Mouse (Mus musculus): ENCODE data around the gene Slc24a2. TPM values are rescaled to one million over a fixed set of nuclear protein-coding genes. Genes with fewer than 3 reads are reported as not detected.

Slc24a2 gene
- polyA plus RNA-seq, 1 experiment from 2014 or later: 1.7 TPM

DNA sequence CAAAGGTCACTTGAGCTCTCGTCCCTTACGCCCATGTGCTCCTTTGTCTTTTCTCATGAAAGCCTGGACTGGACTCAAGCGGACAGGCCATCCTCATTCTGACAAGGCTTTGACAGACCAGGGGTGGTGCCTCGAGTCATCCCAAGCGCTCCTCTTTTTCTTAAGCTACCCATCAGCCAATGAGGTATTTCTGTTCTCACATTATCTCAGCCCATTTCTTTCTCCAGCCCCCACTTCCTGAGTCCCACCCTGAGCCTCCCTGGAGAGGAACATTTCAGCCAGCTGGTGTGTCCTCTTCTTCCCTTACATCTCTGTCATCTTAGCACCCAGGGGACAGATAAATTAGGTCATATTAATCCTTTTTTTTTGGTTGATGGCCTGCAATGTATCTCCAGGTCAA lies 193.8 kb downstream of the Slc24a2 start:
- Histone ChIP-seq H3K4me2 (replicated peaks) (no peak overlapping the region), H3K4me1 (no peaks in the 10 kb centered on the region), H3K4me3 (no peak overlapping the region), H3K9me3 (no peaks in the 10 kb centered on the region), H3K27me3 (no peaks in the 10 kb centered on the region), H3K9ac (replicated peaks) (no peak overlapping the region), H3K27ac (replicated peaks) (no peak overlapping the region), H3K36me3 (no peaks in the 10 kb centered on the region)
- no peak for ATAC-seq (ENCODE audit: low FRiP score, low read depth)
- WGBS: 60% methylated on average over 5 of the region's 5 CpGs

DNA sequence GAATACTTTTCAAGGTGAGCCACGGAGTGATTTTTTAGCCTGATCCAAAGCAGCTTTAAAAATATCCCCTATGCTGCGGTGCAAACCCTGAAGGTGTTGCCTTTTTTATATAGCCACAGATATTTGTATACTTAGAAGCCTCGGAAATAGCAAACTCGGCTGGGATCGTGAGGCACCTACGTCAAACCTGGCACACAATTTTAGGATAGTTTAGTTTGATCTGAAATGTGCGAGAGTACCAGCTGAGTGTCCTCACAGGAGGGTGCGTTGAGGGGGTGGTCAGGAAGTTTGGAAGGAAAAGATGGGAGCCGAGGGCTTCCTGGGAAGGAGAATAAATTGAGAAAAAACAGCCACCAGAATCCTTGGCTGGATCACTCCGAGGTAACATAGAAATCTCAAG lies 194.6 kb downstream of the Slc24a2 start:
- no peak overlapping the region for H3K9ac ChIP-seq (replicated peaks)
- no peak overlapping the region for H3K4me3 ChIP-seq
- H3K27me3 ChIP-seq: no peaks in the 10 kb centered on the region
- ATAC-seq (ENCODE audit: low FRiP score, low read depth): no peak
- no peaks in the 10 kb centered on the region for H3K9me3 ChIP-seq
- H3K4me2 ChIP-seq (replicated peaks): no peak overlapping the region
- no peak overlapping the region for H3K27ac ChIP-seq (replicated peaks)
- WGBS: 92% methylated on average over 10 of the region's 10 CpGs
- H3K36me3 ChIP-seq: no peaks in the 10 kb centered on the region
- H3K4me1 ChIP-seq: no peaks in the 10 kb centered on the region

DNA sequence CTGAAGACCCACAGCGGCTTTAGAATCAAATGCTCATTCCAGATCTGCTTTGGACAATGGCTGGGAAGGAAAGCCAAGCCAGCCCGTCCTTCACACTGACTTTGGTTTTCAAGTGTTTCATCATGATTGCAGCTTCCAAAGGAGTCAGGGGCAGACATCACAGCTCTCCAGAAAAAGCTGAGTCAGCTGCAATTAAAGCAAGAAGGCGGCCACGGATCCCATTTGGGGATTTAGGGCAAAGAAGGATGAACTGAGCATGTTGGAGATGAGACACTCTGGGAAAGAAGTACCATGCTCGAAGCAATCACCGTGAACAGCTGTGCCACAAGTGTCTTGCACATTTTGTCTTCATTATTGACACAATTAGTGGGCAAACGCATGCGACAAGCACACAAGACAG lies 197.6 kb downstream of the Slc24a2 start:
- 89% methylated on average over 8 of the region's 8 CpGs for WGBS
- Histone ChIP-seq H3K4me1 (no peaks in the 10 kb centered on the region), H3K9me3 (no peaks in the 10 kb centered on the region), H3K27ac (replicated peaks) (no peak overlapping the region), H3K4me3 (no peak overlapping the region), H3K9ac (replicated peaks) (no peak overlapping the region), H3K27me3 (no peaks in the 10 kb centered on the region), H3K36me3 (no peaks in the 10 kb centered on the region), H3K4me2 (replicated peaks) (no peak overlapping the region)
- no peak for ATAC-seq (ENCODE audit: low FRiP score, low read depth)

DNA sequence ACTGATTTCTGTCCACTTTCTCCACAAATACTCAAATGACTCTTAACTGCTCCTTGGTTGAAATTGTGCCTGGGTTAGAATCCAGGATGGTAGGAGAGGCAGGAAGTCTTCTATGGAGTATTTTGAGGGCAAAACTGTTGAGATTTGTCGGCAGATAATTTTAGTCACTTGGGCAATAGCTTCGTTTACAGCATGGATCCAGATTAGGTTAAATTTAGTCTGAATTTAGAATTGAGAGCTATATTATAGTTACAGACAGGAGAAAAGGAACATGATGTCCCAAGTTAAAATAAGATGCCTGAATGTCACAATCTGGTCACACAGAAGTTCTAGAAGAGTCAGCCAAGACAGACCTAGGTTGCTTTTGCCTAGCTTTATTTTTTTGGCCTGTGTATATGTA lies 199.2 kb downstream of the Slc24a2 start:
- no peak for ATAC-seq (ENCODE audit: low FRiP score, low read depth)
- Histone ChIP-seq H3K27me3 (no peaks in the 10 kb centered on the region), H3K9ac (replicated peaks) (no peak overlapping the region), H3K4me2 (replicated peaks) (no peak overlapping the region), H3K4me1 (peaks cover 6% of the 10 kb centered on the region; the same call in 1 of the 2 replicates), H3K4me3 (no peak overlapping the region), H3K9me3 (no peaks in the 10 kb centered on the region), H3K36me3 (no peaks in the 10 kb centered on the region), H3K27ac (replicated peaks) (no peak overlapping the region)
- WGBS: 92% methylated on average over 2 of the region's 2 CpGs

DNA sequence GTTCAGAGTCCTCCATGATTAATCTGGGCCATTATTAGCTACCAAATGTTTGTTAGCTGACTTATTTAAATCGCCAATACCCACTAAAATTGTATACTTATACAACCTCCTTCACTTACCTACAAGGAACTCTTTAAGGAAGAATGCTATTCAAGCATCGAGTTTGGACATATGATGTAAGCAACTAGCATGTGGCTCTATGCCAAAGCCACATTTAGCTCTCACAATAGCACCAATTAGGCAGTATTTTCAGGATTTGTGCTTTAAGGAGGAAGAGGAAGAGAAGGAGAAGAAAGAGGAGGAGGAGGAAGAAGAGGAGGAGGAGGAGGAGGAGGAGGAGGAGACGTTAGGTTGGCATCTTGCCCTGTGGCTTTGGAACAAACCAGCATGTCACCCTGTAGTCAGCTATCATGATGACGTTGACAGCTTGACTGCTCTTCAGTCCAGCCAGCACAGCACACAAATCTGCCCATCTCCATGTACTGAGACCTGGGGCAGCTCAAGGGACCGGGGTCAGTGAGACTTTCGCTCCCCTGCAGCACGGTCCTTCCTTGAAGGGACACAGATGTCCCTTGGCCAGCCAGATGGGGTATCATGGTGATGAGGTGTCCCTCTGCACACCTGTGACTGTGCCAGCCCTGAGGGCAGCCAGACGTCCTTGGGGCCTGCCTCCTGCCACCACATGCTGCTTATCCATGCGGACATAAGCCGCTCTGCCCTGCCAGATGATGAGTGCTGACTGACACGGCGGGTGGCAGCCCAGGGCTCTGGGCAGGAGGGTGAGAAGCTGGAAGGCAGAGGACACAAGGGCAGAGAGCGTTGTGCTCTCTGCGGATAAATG lies 203.7 kb downstream of the Slc24a2 start:
- ATAC-seq (ENCODE audit: low FRiP score, low read depth): peak; percentile 60; the same call in 1 of the 2 replicates
- Histone ChIP-seq H3K4me2 (replicated peaks) (no peak overlapping the region), H3K27ac (replicated peaks) (no peak overlapping the region), H3K27me3 (no peaks in the 10 kb centered on the region), H3K4me1 (peaks cover 6% of the 10 kb centered on the region; the same call in 1 of the 2 replicates), H3K9ac (replicated peaks) (no peak overlapping the region), H3K9me3 (no peaks in the 10 kb centered on the region), H3K36me3 (no peaks in the 10 kb centered on the region), H3K4me3 (no peak overlapping the region)
- 67% methylated on average over 14 of the region's 14 CpGs for WGBS

DNA sequence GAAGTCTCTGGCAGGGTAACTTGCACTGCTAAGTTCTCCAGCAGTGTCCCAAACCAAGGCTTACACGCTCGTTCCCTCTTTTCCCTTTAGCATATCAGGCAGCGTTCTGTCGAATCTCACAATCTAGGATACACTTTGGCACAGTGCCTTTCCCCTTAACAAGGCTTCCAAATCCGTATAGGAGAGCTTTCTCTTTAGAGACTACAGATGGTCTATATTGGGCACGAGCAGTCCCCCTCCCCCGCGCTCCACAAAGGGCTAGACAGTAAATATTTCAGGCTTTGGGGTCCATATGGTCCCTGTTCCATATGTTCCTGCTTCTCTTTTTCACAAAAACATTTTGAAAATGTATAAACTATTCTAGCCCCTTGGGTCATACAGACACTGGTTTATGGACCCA lies 205.7 kb downstream of the Slc24a2 start:
- Histone ChIP-seq H3K27ac (replicated peaks) (no peak overlapping the region), H3K4me1 (peaks cover 6% of the 10 kb centered on the region; the same call in 1 of the 2 replicates), H3K9me3 (no peaks in the 10 kb centered on the region), H3K4me2 (replicated peaks) (no peak overlapping the region), H3K36me3 (no peaks in the 10 kb centered on the region), H3K27me3 (no peaks in the 10 kb centered on the region), H3K9ac (replicated peaks) (no peak overlapping the region), H3K4me3 (no peak overlapping the region)
- no peak for ATAC-seq (ENCODE audit: low FRiP score, low read depth)
- 88% methylated on average over 8 of the region's 8 CpGs for WGBS

DNA sequence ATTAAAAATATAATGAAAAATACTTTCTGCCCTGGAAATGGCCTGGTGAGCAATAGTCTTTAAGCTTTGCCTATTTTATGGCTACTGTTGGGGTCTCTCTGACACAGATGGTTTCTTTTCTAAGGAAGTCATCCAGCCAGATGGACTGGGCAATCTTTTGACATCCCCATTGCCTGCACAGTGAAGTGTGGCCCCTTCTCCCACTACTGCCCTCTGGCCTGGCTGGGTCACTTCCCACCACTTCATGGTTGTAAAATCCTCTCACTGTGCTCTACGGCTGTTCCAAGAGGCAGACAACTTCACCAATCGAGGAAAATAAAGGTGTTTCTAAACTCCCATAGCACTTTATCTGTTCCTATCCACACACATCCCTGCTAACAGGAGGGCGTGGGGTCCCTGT lies 208.7 kb downstream of the Slc24a2 start:
- no peak for ATAC-seq (ENCODE audit: low FRiP score, low read depth)
- Histone ChIP-seq H3K9ac (replicated peaks) (no peak overlapping the region), H3K27me3 (no peaks in the 10 kb centered on the region), H3K9me3 (no peaks in the 10 kb centered on the region), H3K4me2 (replicated peaks) (no peak overlapping the region), H3K4me1 (peaks cover 2% of the 10 kb centered on the region; the same call in 1 of the 2 replicates), H3K4me3 (no peak overlapping the region), H3K27ac (replicated peaks) (no peak overlapping the region), H3K36me3 (no peaks in the 10 kb centered on the region)
- WGBS: 66% methylated on average over 3 of the region's 3 CpGs

DNA sequence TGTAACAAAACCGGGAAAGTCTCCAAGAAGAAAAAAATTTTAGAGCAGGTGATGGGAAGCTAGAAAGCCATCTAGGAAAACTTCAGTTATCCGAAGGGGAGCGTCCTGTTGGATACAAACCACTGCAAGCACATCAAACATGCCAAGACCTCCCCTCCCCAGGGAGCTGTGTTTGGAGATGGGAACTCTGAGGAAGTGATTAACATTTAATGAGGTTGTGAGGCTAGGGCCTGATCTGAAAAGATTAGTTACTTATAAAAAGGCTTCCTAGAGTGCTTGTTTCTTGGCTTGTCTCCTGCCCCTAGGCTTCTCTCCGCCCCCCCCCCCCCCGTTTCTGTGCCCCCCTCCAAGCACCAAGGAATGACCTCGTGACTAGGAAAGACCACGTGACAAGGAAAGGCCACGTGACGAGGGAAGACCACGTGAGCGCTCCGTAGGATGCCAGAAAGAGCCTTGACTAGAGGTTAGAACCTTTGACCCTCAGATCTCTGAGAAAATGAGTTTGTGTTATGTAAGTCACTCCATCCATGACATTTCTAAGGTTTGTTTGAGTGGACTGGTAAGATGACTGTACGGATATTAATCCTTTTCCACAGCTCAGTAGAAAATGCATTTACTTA lies 210.7 kb downstream of the Slc24a2 start:
- no peaks in the 10 kb centered on the region for H3K9me3 ChIP-seq
- H3K36me3 ChIP-seq: no peaks in the 10 kb centered on the region
- no peaks in the 10 kb centered on the region for H3K27me3 ChIP-seq
- no peak overlapping the region for H3K27ac ChIP-seq (replicated peaks)
- H3K4me1 ChIP-seq: no peaks in the 10 kb centered on the region
- WGBS: 55% methylated on average over 13 of the region's 13 CpGs
- no peak overlapping the region for H3K9ac ChIP-seq (replicated peaks)
- H3K4me2 ChIP-seq (replicated peaks): no peak overlapping the region
- H3K4me3 ChIP-seq: no peak overlapping the region
- no peak for ATAC-seq (ENCODE audit: low FRiP score, low read depth)

DNA sequence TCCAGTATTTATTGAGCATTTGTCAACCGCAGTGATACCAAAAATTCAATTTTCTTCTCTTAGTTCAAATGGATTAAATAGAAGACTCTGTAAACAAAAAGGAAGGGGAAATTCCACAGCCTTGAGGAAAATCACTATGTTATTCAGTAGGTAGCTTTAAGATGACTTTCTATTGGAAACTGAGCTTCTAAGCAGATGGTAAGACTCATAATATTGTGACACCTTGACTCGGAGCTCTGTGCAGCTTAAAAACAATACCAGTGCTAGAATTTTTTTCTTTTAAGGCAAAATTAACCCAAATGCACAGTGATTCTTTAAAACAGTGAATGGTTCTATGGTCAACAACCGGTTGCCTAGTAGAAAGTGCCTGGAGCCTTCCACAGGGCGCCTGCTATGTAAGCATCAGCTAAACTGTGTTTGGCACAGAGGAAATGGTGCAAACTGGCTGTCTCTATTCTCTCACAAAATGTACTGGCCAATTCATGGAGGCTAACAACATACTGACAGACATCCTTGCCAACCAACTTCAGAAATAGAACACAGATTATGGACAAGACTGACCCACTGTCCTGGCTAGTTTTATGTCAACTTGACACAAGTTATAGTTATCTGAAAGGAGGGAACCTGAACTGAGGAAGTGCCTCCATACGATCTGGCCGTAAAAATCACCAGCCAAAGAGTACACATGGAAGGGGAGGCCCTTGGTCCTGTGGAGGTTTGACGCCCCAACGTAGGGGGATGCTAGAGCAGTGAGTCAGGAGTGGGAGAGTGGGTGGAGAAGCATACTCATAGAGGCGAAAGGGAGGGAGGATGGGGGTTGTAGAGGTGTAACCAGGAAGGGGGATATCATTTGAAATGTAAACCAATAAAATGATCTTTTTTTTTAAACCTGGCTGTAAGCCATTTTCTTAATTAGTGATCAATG lies 211.9 kb downstream of the Slc24a2 start:
- WGBS: 89% methylated on average over 9 of the region's 9 CpGs
- H3K27me3 ChIP-seq: no peaks in the 10 kb centered on the region
- no peak overlapping the region for H3K4me2 ChIP-seq (replicated peaks)
- no peak for ATAC-seq (ENCODE audit: low FRiP score, low read depth)
- H3K9me3 ChIP-seq: no peaks in the 10 kb centered on the region
- H3K27ac ChIP-seq (replicated peaks): no peak overlapping the region
- no peaks in the 10 kb centered on the region for H3K36me3 ChIP-seq
- H3K4me1 ChIP-seq: no peaks in the 10 kb centered on the region
- H3K9ac ChIP-seq (replicated peaks): no peak overlapping the region
- H3K4me3 ChIP-seq: no peak overlapping the region

DNA sequence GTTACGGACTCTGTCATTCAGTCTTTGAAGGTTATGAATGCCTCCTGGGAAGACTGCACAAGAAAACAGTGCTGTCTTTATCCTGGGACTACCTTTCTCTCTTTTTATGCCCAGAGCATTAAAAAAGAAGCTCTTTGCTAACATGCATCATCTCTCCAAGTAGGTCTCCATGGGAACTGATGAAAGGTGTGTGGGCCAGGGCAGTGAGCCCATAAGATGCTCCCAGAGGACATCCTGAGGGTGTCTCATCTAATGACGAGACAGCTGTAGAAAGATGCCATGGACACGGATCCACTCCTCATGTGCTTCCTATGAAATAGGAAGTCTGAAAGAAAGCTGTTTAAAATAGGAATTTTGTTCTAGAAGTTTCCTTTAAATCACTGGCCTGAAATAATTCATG lies 212.8 kb downstream of the Slc24a2 start:
- 78% methylated on average over 3 of the region's 3 CpGs for WGBS
- H3K4me1 ChIP-seq: no peaks in the 10 kb centered on the region
- H3K27me3 ChIP-seq: no peaks in the 10 kb centered on the region
- no peak overlapping the region for H3K4me2 ChIP-seq (replicated peaks)
- ATAC-seq (ENCODE audit: low FRiP score, low read depth): no peak
- H3K27ac ChIP-seq (replicated peaks): no peak overlapping the region
- H3K9me3 ChIP-seq: no peaks in the 10 kb centered on the region
- no peaks in the 10 kb centered on the region for H3K36me3 ChIP-seq
- no peak overlapping the region for H3K9ac ChIP-seq (replicated peaks)
- H3K4me3 ChIP-seq: no peak overlapping the region

DNA sequence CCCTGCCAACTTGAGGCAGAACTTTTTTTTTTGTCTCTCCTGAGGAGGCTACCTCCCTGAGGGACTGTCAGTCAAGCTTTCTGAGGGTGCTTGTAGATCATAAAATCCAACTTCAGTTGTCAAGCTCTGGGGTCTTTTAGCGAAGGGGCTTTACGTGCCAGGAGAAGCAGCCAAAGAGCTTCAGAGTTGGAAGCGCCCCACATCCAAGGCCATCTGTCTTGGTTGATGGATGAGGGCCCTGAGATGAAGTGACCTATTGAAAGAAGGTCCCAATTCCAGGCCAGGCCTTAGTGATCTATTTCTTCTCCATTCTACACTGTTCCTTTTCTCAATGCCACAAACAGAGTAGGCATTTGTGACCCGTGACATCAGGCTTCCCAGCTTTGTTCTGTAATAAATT lies 214.5 kb downstream of the Slc24a2 start:
- Histone ChIP-seq H3K9me3 (no peaks in the 10 kb centered on the region), H3K27ac (replicated peaks) (no peak overlapping the region), H3K4me2 (replicated peaks) (no peak overlapping the region), H3K36me3 (no peaks in the 10 kb centered on the region), H3K27me3 (no peaks in the 10 kb centered on the region), H3K4me1 (no peaks in the 10 kb centered on the region), H3K4me3 (no peak overlapping the region), H3K9ac (replicated peaks) (no peak overlapping the region)
- WGBS: 91% methylated on average over 4 of the region's 4 CpGs
- no peak for ATAC-seq (ENCODE audit: low FRiP score, low read depth)
